Mouse (Mus musculus): ENCODE measurements around the gene Errfi1. TPM values are rescaled to one million over a fixed set of nuclear protein-coding genes. Genes with fewer than 3 reads are reported as not detected.
A peak's percentile ranks its signal among the peaks of the same experiment; 100 is the strongest.

Errfi1 gene
- polyA plus RNA-seq, 1 experiment, result not detected

- Histone ChIP-seq H3K9me3 (ENCODE audit: control insufficient read depth, low read length) (no peaks in the 10 kb centered on the region), H3K36me3 (ENCODE audit: control insufficient read depth) (no peaks in the 10 kb centered on the region), H3K27me3 (ENCODE audit: control insufficient read depth) (no peaks in the 10 kb centered on the region), H3K4me3 (replicated peaks) (no peak overlapping the region), H3K4me1 (ENCODE audit: control insufficient read depth) (peaks cover 1% of the 10 kb centered on the region; the same call in 1 of the 2 replicates)
- TF ChIP-seq GATA1 (IDR thresholded peaks at IDR 0.05; ENCODE audit: low read length) (no peak), TAL1 (IDR thresholded peaks at IDR 0.05; ENCODE audit: low read length) (no peak)
Observed at GRCm38 (mm10) chr4:150836961-150837360, 16.8 kb upstream of the Errfi1 start.

DNA sequence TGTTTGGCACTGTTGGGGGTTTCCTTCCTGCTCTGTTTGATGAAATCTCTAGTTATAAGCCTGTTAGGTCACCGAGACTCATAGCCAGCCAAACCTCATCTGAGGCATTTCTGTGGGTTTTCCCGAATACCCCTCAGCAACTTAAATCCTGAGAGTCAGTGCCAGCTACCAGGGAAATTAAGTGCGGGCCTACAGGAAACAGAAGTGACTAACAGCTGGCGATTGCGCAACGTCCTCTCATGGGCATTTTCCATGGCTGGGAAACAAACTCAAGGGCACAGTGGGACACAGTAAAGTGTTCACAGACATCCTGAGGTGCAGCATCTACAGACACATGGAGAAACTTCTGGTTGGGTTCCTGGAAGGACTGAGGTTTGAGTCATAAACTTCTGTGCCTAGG is 16.3 kb upstream of the Errfi1 start:
- TF ChIP-seq TAL1 (IDR thresholded peaks at IDR 0.05; ENCODE audit: low read length) (no peak), GATA1 (IDR thresholded peaks at IDR 0.05; ENCODE audit: low read length) (no peak)

DNA sequence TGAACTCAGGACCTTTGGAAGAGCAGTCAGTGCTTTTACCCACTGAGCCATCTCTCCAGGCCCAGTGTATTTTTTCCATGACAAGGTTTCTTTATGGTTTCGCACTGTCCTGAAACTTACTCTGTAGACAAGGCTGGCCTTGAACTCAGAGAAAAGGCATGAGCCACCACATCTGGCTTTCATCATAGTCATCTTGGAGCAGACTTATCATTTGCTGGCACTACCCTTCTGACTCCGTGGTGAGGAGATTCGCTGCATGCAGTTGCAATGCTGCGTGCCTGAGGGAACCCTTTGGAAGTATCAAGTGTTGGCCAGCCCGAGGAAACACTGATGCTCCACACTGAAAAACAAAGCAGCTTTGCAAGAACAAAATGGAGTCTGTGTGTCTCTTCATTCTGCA is 11.7 kb upstream of the Errfi1 start:
- Histone ChIP-seq H3K4me3 (replicated peaks) (no peak overlapping the region), H3K4me1 (ENCODE audit: control insufficient read depth) (no peaks in the 10 kb centered on the region), H3K36me3 (ENCODE audit: control insufficient read depth) (no peaks in the 10 kb centered on the region), H3K27me3 (ENCODE audit: control insufficient read depth) (no peaks in the 10 kb centered on the region), H3K9me3 (ENCODE audit: control insufficient read depth, low read length) (no peaks in the 10 kb centered on the region)
- no peak for TF ChIP-seq TAL1 (IDR thresholded peaks at IDR 0.05; ENCODE audit: low read length)
- no peak for TF ChIP-seq GATA1 (IDR thresholded peaks at IDR 0.05; ENCODE audit: low read length)

More for the DNA sequence above, 16.3 kb upstream of the Errfi1 start:
- H3K9me3 ChIP-seq (ENCODE audit: control insufficient read depth, low read length), result no peaks in the 10 kb centered on the region
- no peaks in the 10 kb centered on the region for H3K27me3 ChIP-seq (ENCODE audit: control insufficient read depth)
- H3K4me3 ChIP-seq (replicated peaks), result no peak overlapping the region
- H3K4me1 ChIP-seq (ENCODE audit: control insufficient read depth), result peaks cover 1% of the 10 kb centered on the region; the same call in 1 of the 2 replicates
- H3K36me3 ChIP-seq (ENCODE audit: control insufficient read depth), result no peaks in the 10 kb centered on the region

DNA sequence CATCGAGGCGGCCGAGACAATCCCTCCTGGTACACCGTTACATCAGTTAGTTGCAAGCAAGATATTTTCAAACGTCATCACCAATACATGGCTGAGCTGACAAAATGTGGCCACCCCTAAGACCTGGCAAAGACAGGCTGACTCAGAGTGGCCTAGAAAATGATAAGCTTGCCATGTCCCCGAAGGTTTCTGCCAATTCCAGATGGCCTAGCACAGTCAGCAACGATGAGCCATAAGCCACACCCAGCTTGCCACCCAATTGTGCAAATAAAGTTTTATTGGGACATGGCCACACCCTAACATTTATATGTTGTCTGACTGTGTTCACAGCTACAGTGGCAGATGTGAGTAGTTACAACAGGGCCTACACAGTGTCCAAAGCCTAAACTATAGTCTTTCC is 10.5 kb upstream of the Errfi1 start:
- no peak overlapping the region for H3K4me3 ChIP-seq (replicated peaks)
- H3K4me1 ChIP-seq (ENCODE audit: control insufficient read depth), result no peaks in the 10 kb centered on the region
- no peaks in the 10 kb centered on the region for H3K36me3 ChIP-seq (ENCODE audit: control insufficient read depth)
- no peaks in the 10 kb centered on the region for H3K9me3 ChIP-seq (ENCODE audit: control insufficient read depth, low read length)
- TF ChIP-seq TAL1 (IDR thresholded peaks at IDR 0.05; ENCODE audit: low read length) (no peak), GATA1 (IDR thresholded peaks at IDR 0.05; ENCODE audit: low read length) (no peak)
- no peaks in the 10 kb centered on the region for H3K27me3 ChIP-seq (ENCODE audit: control insufficient read depth)

- Histone ChIP-seq H3K4me1 (ENCODE audit: control insufficient read depth) (no peaks in the 10 kb centered on the region), H3K9me3 (ENCODE audit: control insufficient read depth, low read length) (no peaks in the 10 kb centered on the region), H3K27me3 (ENCODE audit: control insufficient read depth) (no peaks in the 10 kb centered on the region; the same call in 1 of the 2 replicates), H3K36me3 (ENCODE audit: control insufficient read depth) (no peaks in the 10 kb centered on the region), H3K4me3 (replicated peaks) (no peak overlapping the region)
- TF ChIP-seq TAL1 (IDR thresholded peaks at IDR 0.05; ENCODE audit: low read length) (no peak), GATA1 (IDR thresholded peaks at IDR 0.05; ENCODE audit: low read length) (no peak)
Observed at GRCm38 (mm10) chr4:150846316-150846715, 7.4 kb upstream of the Errfi1 start.

GRCm38 (mm10) chr4:150849964-150850363 is 3.8 kb upstream of the Errfi1 start:
- Histone ChIP-seq H3K4me3 (replicated peaks) (no peak overlapping the region), H3K4me1 (ENCODE audit: control insufficient read depth) (peaks cover 8% of the 10 kb centered on the region), H3K36me3 (ENCODE audit: control insufficient read depth) (no peaks in the 10 kb centered on the region), H3K9me3 (ENCODE audit: control insufficient read depth, low read length) (peaks cover 4% of the 10 kb centered on the region; the same call in 1 of the 2 replicates), H3K27me3 (ENCODE audit: control insufficient read depth) (peaks cover 18% of the 10 kb centered on the region)
- TF ChIP-seq GATA1 (IDR thresholded peaks at IDR 0.05; ENCODE audit: low read length) (no peak), TAL1 (IDR thresholded peaks at IDR 0.05; ENCODE audit: low read length) (no peak)

DNA sequence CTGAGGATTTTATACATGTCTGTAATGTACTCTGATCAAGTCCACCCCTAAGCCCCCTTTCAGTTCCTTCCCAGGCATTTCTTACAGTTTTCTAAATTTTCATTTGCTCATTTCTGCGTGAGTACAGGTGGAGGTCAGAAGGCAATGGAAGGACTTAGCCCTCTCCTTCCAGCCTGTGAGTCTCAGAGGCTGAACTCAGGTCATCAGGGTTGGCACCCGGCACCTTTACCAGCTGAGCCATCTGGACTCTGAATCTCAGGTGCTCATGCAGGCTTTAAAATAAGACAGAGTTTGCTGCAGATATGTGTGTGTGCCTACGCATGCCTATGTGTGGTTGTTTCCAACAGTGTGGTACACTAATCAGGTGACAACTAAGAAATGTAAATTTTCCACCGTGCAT is 2.8 kb upstream of the Errfi1 start:
- H3K36me3 ChIP-seq (ENCODE audit: control insufficient read depth), result no peaks in the 10 kb centered on the region
- peaks cover 27% of the 10 kb centered on the region for H3K27me3 ChIP-seq (ENCODE audit: control insufficient read depth)
- peaks cover 15% of the 10 kb centered on the region for H3K4me1 ChIP-seq (ENCODE audit: control insufficient read depth)
- H3K4me3 ChIP-seq (replicated peaks), result no peak overlapping the region
- peaks cover 6% of the 10 kb centered on the region; the same call in 1 of the 2 replicates for H3K9me3 ChIP-seq (ENCODE audit: control insufficient read depth, low read length)
- TF ChIP-seq TAL1 (IDR thresholded peaks at IDR 0.05; ENCODE audit: low read length) (no peak), GATA1 (IDR thresholded peaks at IDR 0.05; ENCODE audit: low read length) (no peak)

GRCm38 (mm10) chr4:150852045-150852444 is 1.7 kb upstream of the Errfi1 start:
- Histone ChIP-seq H3K36me3 (ENCODE audit: control insufficient read depth) (no peaks in the 10 kb centered on the region), H3K4me3 (replicated peaks) (no peak overlapping the region), H3K9me3 (ENCODE audit: control insufficient read depth, low read length) (peaks cover 6% of the 10 kb centered on the region; the same call in 1 of the 2 replicates), H3K27me3 (ENCODE audit: control insufficient read depth) (peaks cover 38% of the 10 kb centered on the region), H3K4me1 (ENCODE audit: control insufficient read depth) (peaks cover 15% of the 10 kb centered on the region)
- TF ChIP-seq TAL1 (IDR thresholded peaks at IDR 0.05; ENCODE audit: low read length) (no peak), GATA1 (IDR thresholded peaks at IDR 0.05; ENCODE audit: low read length) (no peak)

GRCm38 (mm10) chr4:150852479-150852878 is 1.2 kb upstream of the Errfi1 start:
- H3K36me3 ChIP-seq (ENCODE audit: control insufficient read depth), result no peaks in the 10 kb centered on the region
- H3K4me1 ChIP-seq (ENCODE audit: control insufficient read depth), result peaks cover 15% of the 10 kb centered on the region
- H3K27me3 ChIP-seq (ENCODE audit: control insufficient read depth), result peaks cover 43% of the 10 kb centered on the region
- no peak for TF ChIP-seq GATA1 (IDR thresholded peaks at IDR 0.05; ENCODE audit: low read length)
- no peak for TF ChIP-seq TAL1 (IDR thresholded peaks at IDR 0.05; ENCODE audit: low read length)
- H3K4me3 ChIP-seq (replicated peaks), result no peak overlapping the region
- H3K9me3 ChIP-seq (ENCODE audit: control insufficient read depth, low read length), result peaks cover 6% of the 10 kb centered on the region; the same call in 1 of the 2 replicates

DNA sequence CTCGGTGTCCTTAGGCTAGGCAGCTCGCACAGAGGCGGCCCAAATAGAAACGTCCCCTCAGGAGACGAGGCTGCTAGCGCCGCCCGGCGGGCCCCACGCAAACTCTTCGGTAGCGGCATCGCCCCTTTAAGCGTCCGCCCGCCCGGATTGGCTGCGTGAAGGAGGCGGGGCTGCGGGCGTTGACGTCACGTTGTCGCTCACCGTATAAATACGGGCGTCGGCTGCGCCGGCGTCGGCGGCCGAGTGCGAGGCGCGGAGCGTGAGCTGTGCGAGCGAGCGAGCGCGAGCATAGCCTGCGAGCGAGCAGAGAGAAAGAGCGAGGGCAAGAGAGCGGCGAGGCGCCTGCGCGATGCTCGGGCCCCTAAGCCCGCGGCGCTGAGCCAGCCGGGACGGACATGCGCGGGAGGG is 1.1 kb downstream of the Errfi1 start:
- Histone ChIP-seq H3K36me3 (ENCODE audit: control insufficient read depth) (no peaks in the 10 kb centered on the region), H3K9me3 (ENCODE audit: control insufficient read depth, low read length) (peaks cover 6% of the 10 kb centered on the region; the same call in 1 of the 2 replicates), H3K4me3 (replicated peaks) (peak overlapping the region; percentile 61), H3K27me3 (ENCODE audit: control insufficient read depth) (peaks cover 48% of the 10 kb centered on the region), H3K4me1 (ENCODE audit: control insufficient read depth) (peaks cover 15% of the 10 kb centered on the region)
- TF ChIP-seq TAL1 (IDR thresholded peaks at IDR 0.05; ENCODE audit: low read length) (no peak), GATA1 (IDR thresholded peaks at IDR 0.05; ENCODE audit: low read length) (no peak)
